Mouse (Mus musculus) lung, embryonic 16.5 days (tissue): ENCODE data around the gene Pcdh7. TPM values are rescaled to one million over a fixed set of nuclear protein-coding genes. Genes with fewer than 3 reads are reported as not detected.

Experiments
- ATAC-seq: fragments of 200-750 bp; cut with Nextera tagmentation; 2 replicates; pipeline ENCODE4 v1.8.0; 2017; ENCODE audit warnings: low read depth, mild to moderate bottlenecking, moderate library complexity
- H3K27ac ChIP-seq: fragments of 300-500 bp; sonication (generic); 2 replicates; pipeline ENCODE4 v1.5.1; 2014; ENCODE audit warnings: mild to moderate bottlenecking, control low read depth, low read length
- H3K27me3 ChIP-seq: fragments of 300-500 bp; sonication (generic); 2 replicates; pipeline ENCODE4 v1.6.1; 2014; ENCODE audit warnings: low read depth, low read length, mixed read lengths; ENCODE audit not compliant: control insufficient read depth, insufficient read depth
- H3K36me3 ChIP-seq: fragments of 300-500 bp; sonication (generic); 2 replicates; pipeline ENCODE4 v1.6.1; 2014; ENCODE audit warnings: low read length; ENCODE audit not compliant: control insufficient read depth, insufficient read depth
- H3K4me1 ChIP-seq: fragments of 300-500 bp; sonication (generic); replicated peaks from 2 replicates; pipeline ENCODE4 v1.6.1; 2014; ENCODE audit warnings: low read length, mixed read lengths; ENCODE audit not compliant: control insufficient read depth, insufficient read depth
- H3K4me2 ChIP-seq: fragments of 300-500 bp; sonication (generic); 2 replicates; pipeline ENCODE4 v1.6.1; 2014; ENCODE audit warnings: low read depth, low read length, control low read depth
- H3K4me3 ChIP-seq: fragments of 300-500 bp; sonication (generic); 2 replicates; pipeline ENCODE4 v1.5.1; 2014; ENCODE audit warnings: mild to moderate bottlenecking, low read length, control low read depth
- H3K9ac ChIP-seq: fragments of 300-500 bp; sonication (generic); 2 replicates; pipeline ENCODE4 v1.6.1; 2014; ENCODE audit warnings: low read length, control low read depth
- H3K9me3 ChIP-seq: fragments of 300-500 bp; sonication (generic); 2 replicates; pipeline ENCODE4 v1.6.1; 2016; ENCODE audit warnings: low read length; ENCODE audit not compliant: control insufficient read depth
- WGBS: fragments of 180-500 bp; shearing (Covaris S2); extraction: QIAGEN DNeasy Blood & Tissue Kit; methylation state at CpG from one replicate; pipeline ENCODE4 v1.1.7; 2014; 5-methylcytosine and 5-hydroxymethylcytosine counted together
- polyA plus RNA-seq: library from polyadenylated mRNA; unstranded; fragments of >200 nt; fragmentation: Nextera tagmentation; extraction: Ambion mirVana; gene quantifications from 2 replicates; pipeline ENCODE4 v1.2.1, GENCODE M21; 2015

Gene Pcdh7
- polyA plus RNA-seq, 1 experiment from 2014 or later = 2.8 TPM

DNA sequence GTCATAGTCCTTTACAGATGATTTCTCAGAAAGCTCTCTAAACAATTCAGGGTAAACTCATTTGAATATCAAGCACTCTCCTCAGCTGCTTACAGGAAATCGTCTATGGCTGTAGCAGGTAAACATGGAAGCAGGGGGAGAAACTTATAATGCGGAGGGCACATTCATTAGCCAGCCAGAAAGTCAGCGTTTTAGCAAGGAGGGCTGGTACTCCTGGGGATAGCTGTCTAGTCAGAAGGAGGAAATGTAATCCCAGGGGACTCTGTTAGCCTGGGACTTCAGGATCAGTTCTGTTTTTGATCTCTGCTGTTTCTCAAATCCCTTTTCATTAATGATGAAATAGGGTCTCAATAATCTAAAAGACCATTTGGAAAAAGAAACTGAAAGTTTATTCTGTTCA lies 47.6 kb downstream of the Pcdh7 start:
- 30% methylated on average over 3 of the region's 3 CpGs for WGBS
- Histone ChIP-seq H3K4me3 (no peak overlapping the region), H3K27me3 (no peaks in the 10 kb centered on the region), H3K9me3 (no peaks in the 10 kb centered on the region), H3K27ac (no peak overlapping the region), H3K4me2 (no peak overlapping the region), H3K9ac (no peak overlapping the region), H3K4me1 (no peaks in the 10 kb centered on the region), H3K36me3 (no peaks in the 10 kb centered on the region)
- ATAC-seq = no peak

DNA sequence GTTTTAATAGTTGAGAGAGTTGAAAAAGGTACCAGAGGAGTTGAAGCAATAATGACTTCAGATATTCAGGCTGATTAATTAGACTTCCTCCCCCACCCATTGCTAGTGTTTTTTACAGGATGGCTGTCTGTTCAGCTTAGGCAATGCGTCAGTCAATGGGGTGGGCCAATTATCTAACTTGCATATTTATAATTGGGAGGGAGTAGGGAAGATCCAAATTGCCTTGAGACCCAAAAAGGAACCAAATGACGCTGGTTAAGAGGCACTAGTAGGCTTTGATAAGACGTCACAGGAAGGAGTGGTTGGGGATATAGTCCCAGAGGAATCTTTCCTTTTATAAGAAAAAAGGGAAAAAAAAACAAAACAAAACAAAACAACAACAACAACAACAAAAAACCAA lies 49.6 kb downstream of the Pcdh7 start:
- Histone ChIP-seq H3K4me1 (0 out of 2 replicates have a peak, but pooled peaks cover 3% of the 10 kb centered on the region), H3K27me3 (no peaks in the 10 kb centered on the region), H3K4me3 (no peak overlapping the region), H3K27ac (no peak overlapping the region), H3K9me3 (no peaks in the 10 kb centered on the region), H3K9ac (no peak overlapping the region), H3K36me3 (no peaks in the 10 kb centered on the region), H3K4me2 (no peak overlapping the region)
- ATAC-seq = no peak
- 70% methylated on average over 3 of the region's 3 CpGs for WGBS

DNA sequence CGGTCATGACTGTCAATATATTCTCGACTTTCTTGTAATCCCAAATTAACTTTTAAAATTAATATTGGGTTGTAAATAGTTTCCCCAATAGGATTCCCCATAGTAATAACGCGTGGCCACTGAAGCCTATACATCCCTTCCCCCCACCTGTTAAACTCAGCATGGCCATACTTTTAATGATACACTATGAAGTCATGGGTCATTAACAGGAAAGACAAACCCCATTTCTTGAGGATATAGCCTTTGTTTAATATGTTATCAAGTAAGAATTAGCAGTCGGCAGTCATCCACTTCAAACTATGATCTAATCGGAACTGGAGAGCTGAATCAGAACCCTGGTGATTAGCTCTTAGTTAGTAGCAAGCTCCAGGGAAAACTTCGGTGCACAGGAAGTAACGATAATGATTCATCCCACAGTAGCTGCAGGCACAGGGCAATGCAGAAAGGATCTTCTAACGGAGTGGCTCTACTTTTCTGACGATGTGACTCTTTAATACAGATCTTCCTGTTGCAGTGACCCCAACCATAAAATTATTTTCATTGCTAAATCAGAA lies 50.8 kb downstream of the Pcdh7 start:
- WGBS = 65% methylated on average over 10 of the region's 10 CpGs
- ATAC-seq = no peak
- no peak overlapping the region for H3K27ac ChIP-seq

DNA sequence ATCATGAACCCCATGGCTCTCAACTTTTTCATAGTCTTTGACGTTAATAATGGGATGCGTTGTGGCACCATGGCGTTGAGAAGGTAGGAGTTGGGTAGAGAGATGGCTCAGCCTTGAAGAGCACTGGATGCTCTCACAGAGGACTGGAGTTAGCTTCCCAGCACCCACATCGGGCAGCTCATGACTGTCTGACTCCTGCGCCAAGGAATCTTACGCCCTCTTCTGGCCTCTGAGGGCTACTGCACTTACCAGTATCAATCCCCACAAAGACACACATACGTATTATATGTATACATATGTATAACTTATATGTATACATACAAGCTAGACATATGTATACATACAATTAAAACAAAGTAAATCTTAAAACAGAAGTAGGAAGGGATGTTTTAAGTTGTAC lies 51.9 kb downstream of the Pcdh7 start:
- Histone ChIP-seq H3K36me3 (no peaks in the 10 kb centered on the region), H3K4me1 (0 out of 2 replicates have a peak, but pooled peaks cover 3% of the 10 kb centered on the region), H3K27me3 (no peaks in the 10 kb centered on the region), H3K9ac (no peak overlapping the region), H3K4me2 (no peak overlapping the region), H3K4me3 (no peak overlapping the region), H3K27ac (no peak overlapping the region), H3K9me3 (no peaks in the 10 kb centered on the region)
- no peak for ATAC-seq
- WGBS = 94% methylated on average over 7 of the region's 7 CpGs

More for the DNA sequence above, 50.8 kb downstream of the Pcdh7 start:
- Histone ChIP-seq H3K4me3 (no peak overlapping the region), H3K27me3 (no peaks in the 10 kb centered on the region), H3K9ac (no peak overlapping the region), H3K4me2 (no peak overlapping the region), H3K9me3 (no peaks in the 10 kb centered on the region), H3K36me3 (no peaks in the 10 kb centered on the region), H3K4me1 (0 out of 2 replicates have a peak, but pooled peaks cover 3% of the 10 kb centered on the region)

DNA sequence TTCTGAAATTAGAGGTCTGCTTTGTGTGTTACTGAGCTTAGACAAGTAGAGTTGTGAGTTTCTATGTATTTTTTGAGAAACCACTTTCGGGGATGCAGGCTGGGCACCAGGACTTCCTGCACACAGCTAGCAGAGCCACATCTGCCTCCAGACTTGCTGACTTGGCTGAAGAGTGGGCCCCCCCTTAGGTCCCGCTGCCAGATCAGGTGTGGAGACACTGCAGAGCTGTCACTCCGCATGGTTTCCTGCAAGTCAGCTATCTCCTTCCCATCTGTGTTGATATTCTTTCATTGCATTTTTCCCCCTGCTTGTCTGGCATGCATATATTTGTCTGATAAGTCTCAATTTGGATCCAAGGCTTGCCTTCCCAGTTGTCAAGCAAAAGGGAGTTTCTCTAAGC lies 52.6 kb downstream of the Pcdh7 start:
- H3K9ac ChIP-seq = no peak overlapping the region
- ATAC-seq = no peak
- H3K27ac ChIP-seq = no peak overlapping the region
- H3K4me2 ChIP-seq = no peak overlapping the region
- H3K36me3 ChIP-seq = no peaks in the 10 kb centered on the region
- no peaks in the 10 kb centered on the region for H3K9me3 ChIP-seq
- no peaks in the 10 kb centered on the region for H3K27me3 ChIP-seq
- H3K4me1 ChIP-seq = 0 out of 2 replicates have a peak, but pooled peaks cover 3% of the 10 kb centered on the region
- WGBS = 89% methylated on average over 3 of the region's 3 CpGs
- H3K4me3 ChIP-seq = no peak overlapping the region

DNA sequence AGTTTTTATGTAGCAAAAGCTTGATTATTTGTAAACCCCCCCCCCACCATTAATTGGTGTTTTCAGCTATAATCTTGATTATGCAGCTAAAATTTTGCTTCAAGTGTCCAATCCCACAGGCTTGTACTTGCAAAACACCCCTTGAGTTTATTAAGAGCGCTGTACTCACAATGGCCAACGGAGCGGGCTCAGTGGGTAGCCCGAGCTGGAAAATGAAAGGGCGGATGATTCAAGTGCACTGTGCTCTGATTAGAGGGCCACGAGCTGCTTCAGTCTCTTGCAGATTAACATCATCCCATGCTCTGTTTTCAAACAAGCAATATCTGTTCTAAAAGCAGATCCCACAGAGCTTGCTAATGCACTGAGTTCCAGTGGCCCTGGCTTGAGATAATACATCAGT lies 53.4 kb downstream of the Pcdh7 start:
- Histone ChIP-seq H3K4me2 (no peak overlapping the region), H3K27ac (no peak overlapping the region), H3K4me1 (0 out of 2 replicates have a peak, but pooled peaks cover 3% of the 10 kb centered on the region), H3K9ac (no peak overlapping the region), H3K27me3 (no peaks in the 10 kb centered on the region), H3K4me3 (no peak overlapping the region), H3K36me3 (no peaks in the 10 kb centered on the region), H3K9me3 (no peaks in the 10 kb centered on the region)
- 80% methylated on average over 6 of the region's 6 CpGs for WGBS
- no peak for ATAC-seq

DNA sequence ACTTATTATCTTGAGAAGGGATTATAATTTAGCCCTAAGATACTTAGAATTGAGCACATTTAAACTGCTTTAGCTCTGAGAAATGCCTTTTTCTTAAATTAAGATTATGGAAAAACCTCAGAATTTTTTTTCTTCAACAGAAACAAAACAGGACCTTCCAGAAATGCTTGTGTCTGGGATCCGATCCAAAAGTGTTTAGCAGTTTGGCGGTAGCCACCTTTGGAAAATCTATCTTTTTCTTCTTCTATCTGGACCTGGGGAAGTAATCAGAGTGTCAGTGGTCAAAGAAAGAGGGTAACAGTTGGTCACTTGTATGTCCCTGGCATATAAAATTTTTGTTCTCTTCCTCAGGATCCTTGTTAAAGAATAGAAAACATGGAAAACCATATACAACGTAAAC lies 54.9 kb downstream of the Pcdh7 start:
- H3K9me3 ChIP-seq = no peaks in the 10 kb centered on the region
- H3K4me2 ChIP-seq = no peak overlapping the region
- H3K9ac ChIP-seq = no peak overlapping the region
- H3K27me3 ChIP-seq = no peaks in the 10 kb centered on the region
- 60% methylated on average over 3 of the region's 3 CpGs for WGBS
- no peak overlapping the region for H3K27ac ChIP-seq
- H3K4me1 ChIP-seq = 0 out of 2 replicates have a peak, but pooled peaks cover 3% of the 10 kb centered on the region
- ATAC-seq = no peak
- H3K36me3 ChIP-seq = no peaks in the 10 kb centered on the region
- no peak overlapping the region for H3K4me3 ChIP-seq

DNA sequence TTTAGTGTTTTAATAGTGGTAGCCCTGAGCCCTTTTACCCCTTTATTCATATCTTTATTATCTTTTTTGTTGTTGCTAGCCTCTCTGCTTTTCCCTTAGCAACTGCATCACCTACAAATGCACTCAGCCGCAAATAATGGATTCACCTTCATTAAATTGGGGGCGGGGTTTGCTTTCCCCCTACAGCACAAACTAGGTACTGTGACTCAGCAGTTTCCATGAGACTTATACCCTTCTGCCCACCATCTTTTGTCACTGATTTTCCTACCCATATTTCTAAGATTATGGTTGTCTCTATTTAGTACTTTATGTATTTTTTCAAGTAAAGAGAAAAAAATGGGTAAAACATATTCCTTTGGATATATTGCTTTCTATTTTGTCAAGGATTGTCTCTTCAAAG lies 56.7 kb downstream of the Pcdh7 start:
- H3K27me3 ChIP-seq = no peaks in the 10 kb centered on the region
- H3K27ac ChIP-seq = no peak overlapping the region
- no peaks in the 10 kb centered on the region for H3K36me3 ChIP-seq
- no peak for ATAC-seq
- no peak overlapping the region for H3K4me3 ChIP-seq
- no peaks in the 10 kb centered on the region for H3K9me3 ChIP-seq
- H3K9ac ChIP-seq = no peak overlapping the region
- H3K4me2 ChIP-seq = no peak overlapping the region
- WGBS = 87% methylated on average over 2 of the region's 2 CpGs
- 0 out of 2 replicates have a peak, but pooled peaks cover 3% of the 10 kb centered on the region for H3K4me1 ChIP-seq

DNA sequence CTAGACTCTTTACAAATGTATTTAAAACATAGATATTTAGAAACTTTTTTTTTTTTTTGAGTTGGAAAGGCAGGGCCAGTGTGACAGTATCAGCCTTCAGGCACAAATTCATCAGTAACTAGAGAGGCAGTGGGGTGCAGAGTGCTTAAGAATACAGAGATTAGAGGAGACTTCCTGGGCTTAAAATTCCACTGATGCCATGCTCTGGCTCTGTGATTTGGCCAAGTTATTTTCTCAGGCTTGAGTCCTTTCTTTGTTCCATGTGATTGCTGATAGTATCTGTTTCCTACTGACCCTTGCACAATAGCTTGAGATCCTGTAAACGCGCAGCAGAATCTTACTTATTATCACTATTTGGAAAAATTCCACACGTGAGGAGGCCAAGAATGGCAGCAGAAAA lies 60.3 kb downstream of the Pcdh7 start:
- no peak overlapping the region for H3K27ac ChIP-seq
- no peak overlapping the region for H3K9ac ChIP-seq
- ATAC-seq = no peak
- WGBS = 35% methylated on average over 3 of the region's 3 CpGs
- no peaks in the 10 kb centered on the region for H3K27me3 ChIP-seq
- no peaks in the 10 kb centered on the region for H3K4me1 ChIP-seq
- no peak overlapping the region for H3K4me3 ChIP-seq
- H3K36me3 ChIP-seq = no peaks in the 10 kb centered on the region
- no peak overlapping the region for H3K4me2 ChIP-seq
- no peaks in the 10 kb centered on the region for H3K9me3 ChIP-seq

DNA sequence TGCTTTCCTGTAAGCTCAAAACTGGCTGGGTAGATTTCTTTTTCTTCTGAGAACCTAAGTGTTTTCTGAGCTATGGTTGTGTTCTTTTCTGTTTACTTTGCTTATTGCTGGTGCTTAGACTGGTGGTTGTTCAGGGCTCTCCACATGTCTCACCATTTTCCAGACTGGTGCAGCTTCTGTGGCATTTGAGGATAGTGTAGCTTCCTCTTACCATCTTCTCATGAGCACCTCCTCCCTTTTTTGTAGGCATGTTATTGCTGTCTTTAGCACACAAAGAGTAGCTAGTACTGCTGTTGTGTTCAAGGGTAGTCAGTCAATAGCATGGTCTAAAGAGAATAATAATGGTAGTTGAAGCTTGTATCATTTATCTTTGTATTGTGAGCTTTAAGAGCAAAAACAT lies 62.2 kb downstream of the Pcdh7 start:
- Histone ChIP-seq H3K27me3 (no peaks in the 10 kb centered on the region), H3K27ac (no peak overlapping the region), H3K4me3 (no peak overlapping the region), H3K36me3 (no peaks in the 10 kb centered on the region), H3K4me1 (no peaks in the 10 kb centered on the region), H3K4me2 (no peak overlapping the region), H3K9ac (no peak overlapping the region), H3K9me3 (no peaks in the 10 kb centered on the region)
- ATAC-seq = no peak
